Mouse (Mus musculus): ENCODE measurements around the gene Elf3.
"Not testable (repeated sequence)": the region's sequence is repeated elsewhere in the genome, so short reads cannot be mapped to it uniquely, and the experiment has no call there.

The Elf3 gene

DNA sequence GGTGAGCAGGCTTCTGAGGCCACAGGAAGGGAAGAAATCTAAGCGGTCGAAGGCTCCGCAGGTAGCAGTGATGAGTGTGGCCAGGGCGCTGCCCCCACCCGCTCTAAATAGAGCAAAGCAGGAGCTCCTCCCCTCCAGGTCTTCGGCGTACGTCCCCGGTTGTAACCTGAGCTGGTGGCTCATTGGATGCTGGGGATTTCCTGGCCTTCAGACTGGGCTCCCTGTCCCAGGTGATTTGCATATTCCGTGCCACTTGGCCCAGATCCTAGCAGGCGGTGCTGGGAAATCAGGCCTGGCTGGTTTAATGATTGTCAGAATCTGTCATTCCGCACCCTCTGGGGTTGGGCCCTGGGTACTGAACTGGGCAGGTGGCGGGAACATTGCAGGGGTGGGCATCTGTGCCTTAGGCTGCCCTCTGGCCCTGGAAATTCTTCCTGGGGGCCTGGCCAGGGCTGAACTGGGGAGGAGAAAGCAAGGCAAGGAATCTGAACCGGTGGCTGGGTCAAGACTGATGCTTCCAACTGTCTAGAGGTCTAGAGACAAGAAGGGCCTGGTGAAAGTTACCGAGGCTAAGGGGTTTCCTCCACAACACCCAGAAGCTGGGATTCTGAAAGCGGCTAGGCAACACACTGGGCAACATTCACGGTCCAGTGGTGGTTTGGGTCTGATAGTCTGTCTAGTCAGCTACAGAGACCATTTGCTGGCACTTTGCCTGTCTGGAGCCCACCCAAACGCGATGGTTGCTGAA, at the start of gene Elf3:
Gene Elf3 (minus strand): TSS at position 189 of the 748 bp plus-strand sequence.
- DNase-seq (ENCODE audit: inconsistent age in 2 of 2, low spot score in 1 of 2) = peak; percentile 59 to 67

DNA sequence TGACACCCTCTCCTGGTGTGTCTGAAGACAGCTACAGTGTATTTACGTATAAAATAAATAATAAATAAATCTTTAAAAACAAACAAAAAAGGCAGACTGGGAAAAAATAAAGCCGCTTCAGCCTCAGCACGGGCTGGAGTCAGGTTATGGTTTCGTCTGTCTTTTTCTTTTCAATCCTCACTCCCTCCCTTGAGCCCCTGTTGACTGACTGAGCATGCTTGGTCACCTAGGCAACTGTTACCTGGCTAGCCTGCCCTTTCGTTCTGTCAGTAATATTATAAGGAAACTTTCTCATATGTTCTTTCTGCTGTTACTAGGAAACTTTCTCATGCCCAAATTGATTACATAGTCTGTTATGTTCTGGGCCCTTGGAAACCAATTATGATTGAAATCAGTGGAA, 32.5 kb upstream of the Elf3 start:
- no peak for DNase-seq (ENCODE audit: inconsistent age in 2 of 2, low spot score in 1 of 2)

DNA sequence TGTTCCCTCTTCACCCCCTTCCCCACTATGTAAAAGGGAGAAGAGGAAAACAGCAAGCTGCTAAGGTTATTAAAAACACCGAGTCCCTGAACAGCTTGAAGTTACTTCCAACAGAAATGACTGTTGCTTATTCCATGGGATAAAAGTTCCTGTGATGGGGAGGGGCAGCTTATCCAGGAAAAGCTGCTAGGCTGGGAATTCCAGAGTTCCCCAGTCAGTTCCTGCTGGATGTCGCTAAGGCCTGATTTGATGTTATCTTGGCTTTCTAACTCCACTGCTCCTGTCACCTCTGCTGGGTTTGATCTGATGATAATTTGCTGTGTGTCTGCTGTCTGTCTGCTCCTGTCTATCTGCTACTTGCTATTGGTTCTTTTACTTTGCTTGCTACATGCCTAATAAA, 27.9 kb upstream of the Elf3 start:
- DNase-seq (ENCODE audit: inconsistent age in 2 of 2, low spot score in 1 of 2) = no peak

DNA sequence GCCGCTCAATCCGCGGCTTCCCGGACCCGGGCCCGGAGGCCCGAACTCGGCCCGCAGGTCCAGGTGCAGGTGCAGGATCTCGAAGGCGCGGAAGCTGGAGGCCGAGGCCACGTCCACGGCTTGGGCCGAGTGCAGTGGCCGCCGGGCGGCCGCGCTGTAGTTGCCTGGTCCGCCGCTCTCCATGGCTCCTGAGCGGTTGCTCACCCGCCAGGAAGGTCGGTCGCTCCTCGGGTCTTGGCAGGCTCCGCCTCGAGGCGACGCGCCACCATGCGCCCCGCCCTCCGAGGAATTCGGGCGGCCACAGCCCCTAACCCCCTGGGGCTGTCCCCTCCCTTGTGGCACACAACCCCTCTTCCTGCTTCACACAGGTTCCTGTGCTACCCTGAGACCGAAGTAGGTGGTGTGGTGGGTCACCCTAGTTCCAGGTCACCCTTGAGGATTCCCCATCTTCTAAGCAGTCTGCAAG, 25.5 kb upstream of the Elf3 start, which contains the start of gene Rnpep:
Gene Rnpep (minus strand): TSS at position 259 of the 466 bp plus-strand sequence.
- DNase-seq (ENCODE audit: inconsistent age in 2 of 2, low spot score in 1 of 2) = peak; percentile 85 to 95

DNA sequence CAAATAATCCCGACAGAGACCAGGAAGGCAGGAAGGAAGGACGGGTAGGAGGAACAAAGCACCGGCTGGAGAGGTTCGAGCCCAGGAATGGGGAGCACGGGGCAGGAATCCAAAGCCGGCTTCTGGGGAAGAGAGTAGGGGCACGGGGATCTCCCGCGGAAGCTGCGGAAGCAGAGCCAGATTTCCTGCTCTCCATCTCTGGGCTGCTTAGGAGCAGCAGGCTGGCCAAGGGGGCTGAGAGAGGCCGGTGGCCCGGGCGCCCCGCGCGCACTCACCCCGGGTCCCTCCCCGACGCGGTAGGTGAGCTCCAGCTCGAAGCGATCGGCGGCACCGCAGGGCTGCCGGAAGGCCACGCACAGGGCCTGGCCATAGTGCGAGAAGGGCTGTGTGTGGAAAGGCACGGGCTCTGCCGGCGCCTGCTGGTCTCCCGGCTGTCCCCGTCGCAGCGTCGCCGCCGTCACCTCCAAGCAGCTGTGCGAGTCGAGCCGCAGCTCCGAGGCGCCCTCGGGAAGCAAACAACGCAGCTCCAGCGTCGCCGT, 25.0 kb upstream of the Elf3 start:
- no peak for DNase-seq (ENCODE audit: inconsistent age in 2 of 2, low spot score in 1 of 2)

DNA sequence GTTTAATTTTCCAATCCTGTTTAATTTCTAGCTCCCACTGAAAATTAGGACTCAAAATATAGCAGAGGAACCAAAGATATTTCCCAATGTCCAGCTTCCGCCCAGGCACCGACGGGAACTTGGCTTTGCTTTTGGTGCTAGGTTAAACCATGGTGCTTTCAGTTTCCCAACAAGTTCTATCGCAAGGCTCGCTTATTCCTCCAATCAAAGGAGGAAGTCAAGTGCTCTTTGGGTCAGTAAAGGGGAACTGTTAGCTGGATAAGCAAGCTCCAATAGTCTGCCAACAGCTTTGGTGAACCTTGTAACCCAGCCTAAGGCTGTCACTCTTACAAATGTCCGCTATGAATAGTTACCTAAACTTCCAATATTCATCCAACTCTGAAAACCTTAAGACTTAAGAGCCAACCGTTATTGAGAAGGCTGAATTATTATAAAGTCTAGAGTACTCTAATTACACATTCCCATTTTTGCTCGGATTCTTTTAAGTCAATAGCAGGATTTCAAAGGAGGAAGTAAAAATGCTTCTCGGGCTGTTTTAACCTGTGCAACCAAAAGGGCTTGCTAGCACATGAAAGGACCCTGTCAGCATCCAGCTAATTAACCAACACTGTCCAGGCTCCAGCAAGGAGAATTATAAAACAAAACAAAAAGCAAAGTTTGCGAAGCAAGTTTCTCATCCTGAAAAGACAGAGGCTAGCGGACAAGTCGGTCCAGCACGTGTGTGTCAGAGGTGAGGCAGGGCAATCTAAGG, 24.3 kb upstream of the Elf3 start:
- peak in 1 of 2 experiments; percentile 81 for DNase-seq (ENCODE audit: inconsistent age in 2 of 2, low spot score in 1 of 2)

DNA sequence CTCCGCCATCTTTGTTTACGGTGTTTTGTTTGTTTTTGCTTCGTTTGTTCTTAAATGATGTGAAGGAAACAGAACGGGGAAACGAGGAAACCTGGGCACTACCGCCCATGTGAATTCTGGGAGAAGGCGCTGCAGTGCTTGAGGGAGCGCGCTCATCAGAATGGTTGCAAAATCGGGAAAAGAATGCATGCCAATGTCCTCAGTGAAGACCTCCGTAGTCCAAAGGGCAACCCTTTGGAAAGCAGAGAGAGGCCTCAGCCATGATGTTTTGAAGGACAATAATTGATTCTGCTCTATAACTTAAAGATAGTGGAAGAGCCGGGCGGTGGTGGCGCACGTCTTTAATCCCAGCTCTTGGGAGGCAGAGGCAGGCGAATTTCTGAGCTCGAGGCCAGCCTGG, 23.5 kb upstream of the Elf3 start:
- no peak for DNase-seq (ENCODE audit: inconsistent age in 2 of 2, low spot score in 1 of 2)

DNA sequence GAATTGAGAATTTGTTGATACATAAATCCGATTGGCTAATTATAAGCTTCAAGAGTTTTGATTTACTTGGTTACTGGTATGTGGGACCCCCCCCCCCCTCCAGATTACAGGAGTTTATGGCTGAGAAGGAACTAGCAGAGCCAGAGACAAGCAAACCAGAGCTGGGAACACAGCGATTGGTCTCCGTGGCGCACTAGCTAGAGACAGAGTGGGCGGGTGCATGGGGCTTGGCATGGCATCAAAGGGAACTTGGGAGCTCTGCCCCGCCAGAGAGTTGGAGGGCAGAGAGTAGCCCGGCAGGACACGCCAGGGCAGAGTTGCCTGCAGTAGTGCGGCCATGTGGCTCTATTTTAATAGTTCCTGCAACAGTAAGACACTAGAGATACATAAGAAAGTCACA, 22.3 kb upstream of the Elf3 start:
- DNase-seq (ENCODE audit: inconsistent age in 2 of 2, low spot score in 1 of 2) = peak; percentile 90 to 94

DNA sequence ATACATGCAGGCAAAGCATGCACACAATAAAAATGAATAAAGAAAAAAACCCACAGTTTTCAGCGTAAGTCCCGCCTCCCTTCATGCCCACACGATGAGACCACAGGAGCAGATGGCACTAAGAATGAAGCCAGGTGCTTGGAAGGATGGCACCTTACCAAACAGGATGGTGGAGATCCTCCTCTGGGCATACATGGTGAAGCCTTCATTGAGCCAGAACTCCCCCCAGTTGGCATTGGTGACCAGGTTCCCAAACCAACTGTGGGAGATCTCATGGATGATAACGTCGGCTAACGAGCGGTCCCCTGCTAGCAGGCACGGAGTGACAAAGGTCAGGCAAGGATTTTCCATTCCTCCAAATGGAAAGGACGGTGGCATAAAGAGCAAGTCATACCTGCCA, 13.0 kb upstream of the Elf3 start:
- no peak for DNase-seq (ENCODE audit: inconsistent age in 2 of 2, low spot score in 1 of 2)

DNA sequence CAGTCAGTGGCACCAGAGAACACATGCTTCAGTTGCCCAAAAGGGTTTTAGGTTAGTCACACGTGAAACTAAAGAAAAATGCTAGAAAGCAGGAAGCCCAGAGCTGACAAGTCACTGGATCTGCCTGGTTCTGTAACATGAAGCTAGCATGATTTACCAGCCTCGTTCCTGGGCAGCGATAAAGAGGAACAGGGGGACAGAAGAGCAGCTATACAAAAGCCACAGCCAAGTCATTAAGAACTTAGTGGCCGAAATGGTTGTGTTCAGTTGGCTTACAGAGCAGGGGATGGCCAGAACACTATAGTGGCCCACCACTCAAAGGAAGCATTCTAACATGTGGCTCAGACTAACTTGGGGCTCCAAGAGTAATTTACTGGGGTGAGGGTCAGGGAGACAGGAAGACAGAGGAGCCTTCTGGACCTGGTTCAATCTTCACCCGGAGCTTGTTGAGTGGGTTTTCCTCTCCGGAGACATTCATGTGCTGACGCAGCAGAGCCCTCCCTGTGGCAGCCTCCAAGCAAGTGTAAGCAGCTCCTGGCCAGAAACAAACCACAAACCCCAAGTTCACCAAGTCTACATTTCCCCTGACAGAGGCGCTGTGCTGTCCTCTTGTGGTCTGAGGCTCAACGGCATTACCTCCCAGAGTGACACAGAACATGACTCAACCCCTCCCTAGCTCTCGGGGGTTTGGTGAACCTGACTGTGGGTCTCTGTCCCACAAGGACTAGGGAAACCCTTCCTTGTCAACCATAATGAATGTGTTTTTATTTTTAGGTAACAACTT, 9.5 kb upstream of the Elf3 start:
- DNase-seq (ENCODE audit: inconsistent age in 2 of 2, low spot score in 1 of 2) = no peak

DNA sequence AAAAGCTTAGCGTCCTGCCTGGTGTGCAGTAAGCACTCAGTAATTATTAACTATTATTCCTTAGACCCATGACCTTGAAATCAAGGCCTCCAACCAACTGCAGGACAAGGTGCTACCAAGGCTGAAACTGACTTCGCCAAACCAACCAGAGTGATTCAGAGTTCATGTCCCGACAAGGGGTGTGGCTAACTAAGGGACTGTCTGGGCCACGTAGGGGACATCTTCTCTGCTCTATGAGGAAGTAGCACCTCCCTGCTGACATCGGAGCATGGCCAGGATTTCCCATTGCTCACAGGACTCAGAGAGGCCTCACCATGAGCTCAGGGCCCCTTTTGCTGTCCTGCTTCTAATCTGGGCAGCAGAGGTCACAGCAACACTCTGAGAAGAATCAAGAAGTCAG, 7.5 kb upstream of the Elf3 start:
- peak; percentile 73 to 82 for DNase-seq (ENCODE audit: inconsistent age in 2 of 2, low spot score in 1 of 2)

DNA sequence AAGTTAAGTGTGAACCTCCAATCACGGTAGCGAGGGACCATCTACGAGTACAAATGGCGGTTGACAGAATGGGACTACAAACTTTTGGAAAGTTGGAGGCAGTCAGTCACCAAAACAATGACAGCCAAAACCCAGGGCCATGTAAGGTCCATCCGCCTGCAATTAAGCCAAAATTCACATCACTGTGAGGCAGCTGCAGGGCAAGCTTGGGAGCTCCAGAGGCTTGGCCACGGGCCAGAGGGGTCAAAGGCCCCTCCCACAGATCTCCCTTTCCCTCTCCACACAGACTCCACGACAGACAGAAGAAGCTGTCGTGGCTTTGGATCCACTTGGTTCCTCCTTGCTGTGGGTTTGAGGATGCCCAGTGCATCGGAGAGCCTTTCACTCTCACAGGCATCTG, 4.9 kb upstream of the Elf3 start:
- no peak for DNase-seq (ENCODE audit: inconsistent age in 2 of 2, low spot score in 1 of 2)

DNA sequence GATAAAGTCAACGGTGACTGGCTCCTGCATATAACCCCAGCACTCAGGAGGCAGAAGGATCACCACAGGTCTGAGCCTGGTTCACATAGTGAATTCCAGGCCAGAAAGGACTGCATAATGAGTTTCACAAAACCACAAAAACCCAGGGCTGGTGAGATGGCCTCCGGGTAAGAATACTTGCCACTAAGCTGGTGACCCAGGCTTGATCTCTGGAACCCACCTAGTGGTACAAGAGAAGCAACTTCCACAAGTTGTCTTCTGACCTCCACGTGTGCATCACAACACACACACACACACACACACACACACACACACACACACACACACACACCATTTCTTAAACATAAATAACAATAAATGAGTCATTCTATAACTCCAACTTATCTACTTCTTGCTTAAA, 4.0 kb upstream of the Elf3 start:
- DNase-seq (ENCODE audit: inconsistent age in 2 of 2, low spot score in 1 of 2) = no peak

DNA sequence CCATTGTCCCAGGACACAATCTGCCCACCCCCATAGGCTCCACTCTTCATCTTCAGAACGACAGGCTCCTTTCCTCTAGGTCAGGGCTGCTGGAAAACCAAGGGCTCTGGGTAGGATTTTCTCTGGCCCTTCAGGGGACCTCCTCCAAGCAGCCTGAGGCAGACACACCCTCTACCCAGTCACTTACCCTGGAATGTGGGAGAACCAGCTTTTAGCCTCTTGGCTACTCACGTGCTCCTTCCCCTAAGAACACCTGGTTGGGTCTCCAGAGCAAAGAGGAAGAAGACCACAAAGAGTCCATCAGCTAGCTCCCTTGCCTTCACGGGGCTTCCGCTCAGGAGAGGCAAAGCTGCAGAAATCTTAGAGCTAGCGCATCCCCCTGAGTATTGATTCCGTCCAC, 2.6 kb upstream of the Elf3 start:
- no peak for DNase-seq (ENCODE audit: inconsistent age in 2 of 2, low spot score in 1 of 2)

DNA sequence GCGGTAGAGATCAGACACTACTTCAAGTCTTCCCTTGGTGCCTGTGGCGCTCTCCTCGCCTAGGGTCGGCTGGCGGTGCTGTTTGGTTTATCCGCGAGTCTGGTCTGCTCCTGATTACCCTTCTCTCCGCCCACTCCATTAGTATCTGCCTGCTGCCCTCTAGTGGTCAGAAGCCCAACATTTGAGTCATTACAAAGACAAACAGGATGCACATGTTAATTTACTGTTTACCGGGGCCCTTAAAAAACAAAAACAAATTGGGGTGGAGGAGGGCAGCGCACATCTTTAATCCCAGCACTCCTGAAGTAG, 714 bp upstream of the Elf3 start:
- peak; percentile 70 to 92 for DNase-seq (ENCODE audit: inconsistent age in 2 of 2, low spot score in 1 of 2)

DNA sequence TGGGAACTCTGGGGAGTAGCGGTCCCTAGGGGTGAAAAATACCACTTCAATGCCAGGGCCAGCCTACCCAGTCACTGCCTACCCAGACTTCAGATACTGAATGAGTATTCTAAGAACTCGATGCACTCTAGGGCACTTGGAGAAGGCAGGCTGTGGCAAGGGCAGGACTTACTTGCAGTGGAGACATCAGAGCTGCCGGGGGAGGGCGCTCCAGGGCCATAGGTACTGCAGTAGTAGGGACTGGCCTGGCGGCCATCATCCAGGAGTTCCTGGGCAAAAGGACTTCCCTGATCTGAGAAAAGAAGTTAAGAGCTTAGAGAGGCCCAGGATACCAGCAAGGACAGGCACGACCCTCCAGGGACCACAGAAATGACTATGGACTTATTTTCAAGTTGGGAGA, 2.1 kb downstream of the Elf3 start:
- no peak for DNase-seq (ENCODE audit: inconsistent age in 2 of 2, low spot score in 1 of 2)

DNA sequence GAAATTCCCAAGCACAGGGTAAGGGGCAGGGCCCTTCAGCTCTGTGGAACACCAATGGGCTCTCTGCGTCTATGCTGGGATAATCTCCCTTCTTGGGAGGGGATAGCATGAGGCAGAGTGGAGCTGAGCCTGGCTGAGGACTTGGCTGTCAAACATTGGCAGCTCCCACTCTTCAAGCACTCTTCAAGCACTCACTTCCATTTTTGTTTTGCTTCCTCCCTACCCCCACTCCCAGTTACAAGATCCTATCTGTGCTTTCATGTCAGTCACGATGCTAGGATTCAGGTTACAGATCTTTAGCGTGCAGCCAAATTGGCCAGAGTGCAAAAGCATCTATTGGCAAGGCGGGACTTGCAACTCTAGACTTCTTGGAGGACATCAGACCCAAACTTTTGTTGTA, 5.5 kb downstream of the Elf3 start:
- no peak for DNase-seq (ENCODE audit: inconsistent age in 2 of 2, low spot score in 1 of 2)

DNA sequence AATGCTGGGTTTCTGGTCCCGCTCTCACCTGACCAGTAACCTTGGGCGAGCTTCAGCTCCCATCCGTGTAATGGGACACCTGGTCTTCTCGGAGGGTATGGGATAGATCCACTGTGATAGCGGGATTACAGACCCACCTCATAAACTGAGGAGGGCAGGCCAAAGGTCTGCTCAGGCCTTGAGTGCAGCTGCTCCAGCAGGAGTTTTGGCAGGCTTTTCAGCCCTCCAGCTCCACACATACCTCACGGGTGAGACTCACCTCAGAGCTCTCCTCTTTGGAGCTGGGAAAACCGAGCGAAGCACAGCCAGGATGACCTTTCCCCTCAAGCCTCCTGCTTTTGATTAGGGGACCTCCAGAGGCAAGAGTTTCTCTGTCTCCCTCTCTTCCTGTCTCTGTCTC, 7.0 kb downstream of the Elf3 start:
- no peak for DNase-seq (ENCODE audit: inconsistent age in 2 of 2, low spot score in 1 of 2)

DNA sequence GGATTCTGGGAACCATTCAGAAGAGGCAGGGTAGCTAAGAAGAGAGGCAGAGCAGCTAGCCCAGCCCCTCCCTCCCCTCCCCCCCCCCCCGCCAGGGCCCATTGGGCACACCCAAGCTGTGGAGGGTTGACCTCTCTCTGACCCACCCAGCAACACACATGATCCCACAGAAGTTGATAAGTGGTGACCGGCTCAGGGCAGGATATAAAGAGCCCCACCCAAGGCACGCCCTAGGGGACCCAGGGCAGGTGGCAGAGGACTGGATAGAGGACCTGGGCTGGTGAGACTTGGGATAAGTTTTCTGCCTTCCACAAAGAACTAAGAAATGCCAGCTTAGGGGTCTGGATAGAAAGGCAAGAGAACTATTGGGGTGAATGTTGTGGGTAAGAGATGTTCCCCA, 7.7 kb downstream of the Elf3 start:
- DNase-seq (ENCODE audit: inconsistent age in 2 of 2, low spot score in 1 of 2) = no peak

DNA sequence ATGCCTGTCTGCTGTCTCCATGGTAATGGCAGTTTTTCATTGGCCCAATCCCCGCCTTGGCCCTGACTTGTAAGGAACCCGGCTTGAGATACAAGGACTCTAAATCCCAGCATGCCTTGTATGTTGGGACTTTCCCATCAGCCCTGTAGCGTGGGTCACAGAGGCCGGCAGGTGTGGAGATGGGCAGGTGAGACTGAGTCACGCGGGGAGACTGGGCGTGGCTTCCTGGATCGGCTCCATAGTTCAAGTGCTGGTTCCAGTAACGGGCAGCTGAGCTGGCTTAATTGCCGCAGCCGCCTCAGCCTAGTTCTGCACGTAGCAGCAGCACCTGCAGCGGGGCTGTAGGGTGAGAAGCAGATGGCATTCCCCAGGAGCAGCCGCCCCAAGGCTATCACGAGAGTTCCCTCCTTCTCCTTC, 9.9 kb downstream of the Elf3 start:
- DNase-seq (ENCODE audit: inconsistent age in 2 of 2, low spot score in 1 of 2) = peak; percentile 24 to 57

DNA sequence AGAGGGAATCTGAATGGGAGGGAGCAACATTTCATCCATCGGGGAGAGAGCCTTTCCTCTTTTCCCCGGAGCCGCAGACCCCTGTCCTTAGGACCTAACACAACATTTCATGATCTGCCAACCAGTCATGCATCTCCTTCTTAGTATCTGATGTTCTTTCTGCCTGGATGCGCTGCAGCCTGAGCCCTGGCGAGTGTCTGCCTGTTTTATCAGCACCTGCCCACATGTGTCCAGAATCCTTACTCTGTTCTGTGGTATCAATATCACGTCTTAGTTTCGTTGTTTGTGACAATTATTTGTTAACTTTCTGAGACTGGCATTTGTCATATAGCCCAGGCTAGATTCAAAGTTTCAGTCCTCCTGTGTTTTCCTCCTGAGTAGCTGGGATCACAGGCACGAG, 14.4 kb downstream of the Elf3 start:
- no peak for DNase-seq (ENCODE audit: inconsistent age in 2 of 2, low spot score in 1 of 2)

DNA sequence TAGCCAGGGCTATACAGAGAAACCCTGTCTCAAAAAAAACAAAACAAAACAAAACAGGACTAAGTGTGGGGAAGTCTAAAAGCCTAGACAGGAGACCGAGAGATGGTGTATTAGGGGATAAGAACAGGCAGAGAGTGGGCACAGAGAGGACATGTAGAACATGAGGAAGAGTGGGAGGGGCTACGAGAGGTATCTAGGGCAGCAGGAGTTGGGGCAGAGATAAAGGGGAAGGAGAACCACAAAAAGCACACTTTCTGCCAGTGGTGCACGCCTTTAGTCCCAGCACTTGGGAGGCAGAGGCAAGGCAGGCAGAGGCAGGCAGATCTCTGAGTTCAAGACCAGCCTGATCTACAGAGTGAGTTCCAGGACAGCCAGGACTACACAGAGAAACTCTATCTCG, 18.2 kb downstream of the Elf3 start:
- DNase-seq (ENCODE audit: inconsistent age in 2 of 2, low spot score in 1 of 2) = not testable (repeated sequence)

Data from adrenal gland, adult (tissue).